Mouse (Mus musculus): Measurements from ENCODE around the gene 1700010I14Rik.

DNA sequence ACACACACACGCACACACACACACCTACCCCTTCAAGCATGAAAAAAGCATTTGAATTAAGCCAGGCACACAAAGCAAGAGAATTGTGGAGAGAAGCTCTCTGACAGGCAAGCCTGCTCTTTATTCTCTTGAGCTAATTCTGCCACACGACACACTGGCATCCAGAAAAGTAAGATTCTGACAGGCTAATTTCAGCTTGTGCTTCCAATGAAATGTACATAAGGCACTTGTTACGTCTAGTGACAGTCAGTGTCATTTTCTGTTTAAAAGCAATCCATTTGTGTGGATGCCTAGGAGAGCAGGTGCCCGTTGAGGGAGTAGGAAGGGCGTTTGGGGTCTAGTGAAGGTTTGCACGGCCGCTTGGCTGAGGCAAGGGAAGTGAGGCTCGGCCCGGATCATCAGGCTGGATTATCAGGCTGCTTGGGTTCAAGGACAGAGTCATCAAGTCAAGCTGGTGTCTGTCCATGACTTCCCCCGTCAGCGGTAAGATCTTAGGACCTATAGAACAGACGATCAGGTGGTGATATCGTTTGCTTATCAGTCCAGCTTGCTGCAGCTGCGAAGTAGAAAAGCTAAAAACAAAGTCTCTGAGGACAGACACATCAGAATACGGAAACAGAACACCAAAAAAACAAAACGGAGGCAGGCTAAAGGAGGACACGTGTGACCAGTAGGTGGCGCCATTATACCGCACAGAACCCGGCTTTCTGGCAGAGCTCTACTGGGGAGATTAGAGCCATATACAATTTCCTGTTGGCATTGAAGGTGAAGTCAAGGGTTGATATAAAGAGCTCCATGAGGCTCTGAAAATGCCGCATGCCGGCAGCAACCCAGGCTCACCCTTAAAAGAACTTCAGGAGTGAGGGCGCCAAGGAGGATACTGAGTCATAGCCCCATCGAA is 43.4 kb downstream of the 1700010I14Rik start:
- TF ChIP-seq CTCF (IDR thresholded peaks at IDR 0.05): peak; percentile 93
- no peak for TF ChIP-seq EP300 (IDR thresholded peaks at IDR 0.05)

Data from lung, postnatal 0 days (tissue).